Mouse (Mus musculus) urinary bladder, postnatal 0 days (tissue): ENCODE data around the gene Slfn3. TPM values are rescaled to one million over a fixed set of nuclear protein-coding genes. Genes with fewer than 3 reads are reported as not detected.

Experiments
- polyA plus RNA-seq: library from polyadenylated mRNA; unstranded; fragments of >200 nt; fragmentation: Nextera tagmentation; extraction: Ambion mirVana; gene quantifications from 2 replicates; pipeline ENCODE4 v1.2.1, GENCODE M21; 2015

The Slfn3 gene
- 0.26 and 0.39 TPM in 2 replicates for polyA plus RNA-seq

DNA sequence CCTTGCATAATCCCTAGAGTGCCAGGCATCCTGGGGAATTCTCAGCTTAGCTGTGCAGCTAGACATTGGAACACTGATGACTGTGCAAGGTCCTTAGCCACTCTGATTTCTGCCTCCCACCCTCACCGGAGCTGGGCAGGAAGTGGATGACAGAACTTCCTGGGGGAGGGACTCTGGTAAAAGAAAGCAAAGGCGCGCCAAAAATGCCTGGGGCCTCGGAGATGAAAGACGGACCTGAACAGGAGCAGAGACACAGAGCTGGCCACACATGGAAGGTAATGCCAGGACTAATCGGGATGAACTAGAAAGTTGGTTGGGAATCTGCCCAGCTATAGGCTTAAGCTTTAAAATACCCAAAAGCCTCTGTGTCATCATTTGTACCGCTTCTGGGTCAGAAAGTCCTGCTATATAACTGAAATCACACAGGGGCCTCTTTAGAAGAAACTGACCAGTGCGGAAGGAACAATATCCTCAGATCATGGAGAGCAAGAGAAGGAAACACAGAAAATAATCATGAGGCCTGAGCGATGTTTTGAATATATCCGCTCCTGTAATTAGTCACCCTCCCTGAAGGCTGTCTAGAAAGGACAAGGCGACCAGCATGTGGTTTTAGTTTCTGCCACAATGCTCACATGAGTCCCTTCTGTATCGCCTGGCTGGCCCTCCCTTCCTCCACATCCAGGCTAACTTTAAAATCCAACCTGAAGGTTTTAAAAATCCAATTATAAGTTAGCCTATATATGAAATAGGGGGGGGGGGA is at the start of gene Slfn3:
TSS of gene Slfn3 (plus strand) at position 197 of the 760 bp plus-strand sequence.

DNA sequence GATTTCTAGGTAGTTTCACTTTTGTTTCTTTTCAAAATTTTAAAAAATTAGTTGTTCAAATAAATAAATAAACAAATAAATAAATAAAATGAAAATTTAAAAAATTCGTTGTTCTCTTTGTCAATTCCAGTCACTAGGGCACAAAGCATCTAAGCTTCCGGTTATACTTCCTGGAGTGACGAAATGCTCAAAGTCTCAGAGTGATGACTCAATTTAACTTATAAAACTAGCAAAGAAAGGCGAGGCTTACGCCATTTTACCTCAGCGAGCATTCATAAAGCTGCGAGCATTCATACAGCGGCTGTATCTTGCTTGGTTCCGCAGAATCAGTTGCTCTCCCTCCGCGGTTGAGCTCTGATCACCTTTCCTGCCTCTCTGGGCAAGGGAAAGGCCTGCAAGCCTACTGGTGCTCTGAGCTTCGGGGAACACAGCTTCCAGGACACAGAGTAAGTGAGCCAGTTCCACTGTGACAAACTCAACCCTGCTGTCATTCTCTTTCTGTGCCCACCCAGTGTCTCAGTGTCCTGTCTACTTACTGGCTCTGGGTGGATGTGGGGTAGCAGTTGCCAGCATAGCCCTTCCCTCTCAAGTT is 16.1 kb upstream of the Slfn3 start, which contains the start of gene Slfn4:
TSS of gene Slfn4 (plus strand) at position 239 of the 592 bp plus-strand sequence.

Other genes with a start within 250 kb of the Slfn3 start
- 8.5 and 10.7 TPM in 2 replicates for gene Slfn5, start 240.0 kb upstream of the Slfn3 start, polyA plus RNA-seq
- gene Slfn9, start 199.5 kb upstream of the Slfn3 start, polyA plus RNA-seq, result 7.9 and 11.1 TPM in 2 replicates
- 0.76 and 1.2 TPM in 2 replicates for gene Slfn8, start 170.5 kb upstream of the Slfn3 start, polyA plus RNA-seq
- gene Slfn2, start 126.2 kb upstream of the Slfn3 start, polyA plus RNA-seq, result 10.0 and 17.9 TPM in 2 replicates
- 0.43 and 2.6 TPM in 2 replicates for gene Slfn1, start 74.5 kb upstream of the Slfn3 start, polyA plus RNA-seq
- 1.00 and 3.1 TPM in 2 replicates for gene Slfn4, start 16.1 kb upstream of the Slfn3 start, polyA plus RNA-seq
- 0.04 and 0.15 TPM in 2 replicates for gene Slfn14, start 95.4 kb downstream of the Slfn3 start, polyA plus RNA-seq
- gene Ap2b1, start 107.7 kb downstream of the Slfn3 start, polyA plus RNA-seq, result 26.7 and 32.1 TPM in 2 replicates
- 8.3 and 8.9 TPM in 2 replicates for gene Pex12, start 111.3 kb downstream of the Slfn3 start, polyA plus RNA-seq
- gene Rasl10b, start 217.8 kb downstream of the Slfn3 start, polyA plus RNA-seq, result 0.36 and 0.54 TPM in 2 replicates
- gene Gas2l2, start 238.1 kb downstream of the Slfn3 start, polyA plus RNA-seq, result 0.07 TPM in 1 of 2 replicates, not detected in the other
- 0.35 and 0.41 TPM in 2 replicates for gene 1700020L24Rik, start 246.3 kb downstream of the Slfn3 start, polyA plus RNA-seq